Mouse (Mus musculus) spleen, adult 2 months (tissue): ENCODE measurements around the gene Galnt6.

Experiments
- CTCF ChIP-seq: fragments of 200-500 bp; IDR thresholded peaks from 2 replicates; pipeline ENCODE4 v1.5.1; 2011; ENCODE audit warnings: mild to moderate bottlenecking, inconsistent platforms; ENCODE audit not compliant: insufficient read depth, insufficient read length, insufficient replicate concordance; ENCODE audit errors: extremely low read depth
- POLR2A ChIP-seq: fragments of 200-500 bp; IDR thresholded peaks from 2 replicates; pipeline ENCODE4 v1.6.1; 2011; ENCODE audit warnings: low read depth, low read length, inconsistent platforms

GRCm38 (mm10) chr15:100694406-100694805 is 34.8 kb downstream of the Galnt6 start:
- TF ChIP-seq POLR2A (no peak), CTCF (no peak)
